Mouse (Mus musculus): ENCODE results near the gene Marco.

Marco gene

DNA sequence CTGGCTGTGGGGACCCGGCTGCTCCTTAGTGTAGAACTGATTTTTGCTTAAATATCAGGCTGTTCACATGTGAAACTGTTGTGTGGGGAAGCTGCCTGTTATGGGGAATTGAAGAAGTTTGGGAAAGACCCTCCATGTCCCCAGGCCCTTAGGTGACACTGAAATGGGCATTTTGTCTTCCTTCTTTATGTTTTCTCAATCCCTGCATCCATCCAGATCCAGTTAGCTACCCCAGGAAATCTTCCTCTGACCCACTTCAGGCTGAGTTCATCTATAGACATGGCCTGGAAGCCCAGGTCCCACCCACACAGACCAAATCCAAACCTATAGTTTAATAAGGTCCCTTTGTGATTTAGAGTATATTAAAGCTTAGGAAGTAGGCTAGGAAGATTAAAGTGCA lies at the start of gene Marco:
Gene Marco, minus strand, starts transcription at position 101 of the 400 bp plus-strand sequence.
- no peak for TF ChIP-seq GATA4 (IDR thresholded peaks at IDR 0.05; ENCODE audit: insufficient replicate concordance, low read length)

GRCm38 (mm10) chr1:120539506-120540029 lies 34.7 kb upstream of the Marco start:
- TF ChIP-seq GATA4 (IDR thresholded peaks at IDR 0.05; ENCODE audit: insufficient replicate concordance, low read length) = no peak

DNA sequence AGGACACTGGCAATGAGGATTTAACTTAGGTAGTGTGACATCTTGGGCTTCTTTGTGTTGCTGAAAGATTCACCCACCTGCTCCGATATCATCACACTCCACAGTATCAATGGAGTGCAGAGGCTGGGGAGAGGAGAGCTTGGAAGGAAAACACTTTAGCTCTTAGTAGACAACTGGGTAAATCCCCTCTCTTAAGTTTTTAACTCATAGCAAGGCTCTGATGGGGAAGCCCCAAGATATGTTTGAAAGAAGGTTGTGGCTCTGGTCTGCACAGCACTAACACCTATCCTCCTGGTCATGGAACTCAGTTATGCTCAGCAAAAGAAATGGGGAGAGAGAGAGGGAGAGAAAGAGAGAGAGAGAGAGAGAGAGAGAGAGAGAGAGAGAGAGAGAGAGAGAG lies 32.2 kb upstream of the Marco start:
- no peak for TF ChIP-seq GATA4 (IDR thresholded peaks at IDR 0.05; ENCODE audit: insufficient replicate concordance, low read length)

DNA sequence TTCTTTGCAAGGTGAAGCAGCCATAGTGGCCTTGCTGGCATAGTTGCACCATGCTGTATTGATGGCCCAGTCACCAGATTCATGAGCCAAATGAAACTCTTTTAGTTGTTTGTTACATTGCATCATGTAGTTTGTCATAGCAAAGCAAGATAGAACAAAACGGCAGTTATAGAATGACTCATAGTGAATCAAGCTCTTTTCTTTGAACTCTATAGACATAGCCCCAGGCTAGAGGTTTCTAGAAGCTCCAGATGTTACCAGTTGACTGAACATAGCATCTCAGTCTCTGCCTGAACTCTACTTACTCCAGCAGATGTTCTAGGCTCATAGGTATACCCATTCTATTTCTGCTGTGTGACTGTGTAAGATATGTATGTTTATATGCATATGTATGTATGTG lies 31.1 kb upstream of the Marco start:
- no peak for TF ChIP-seq GATA4 (IDR thresholded peaks at IDR 0.05; ENCODE audit: insufficient replicate concordance, low read length)

DNA sequence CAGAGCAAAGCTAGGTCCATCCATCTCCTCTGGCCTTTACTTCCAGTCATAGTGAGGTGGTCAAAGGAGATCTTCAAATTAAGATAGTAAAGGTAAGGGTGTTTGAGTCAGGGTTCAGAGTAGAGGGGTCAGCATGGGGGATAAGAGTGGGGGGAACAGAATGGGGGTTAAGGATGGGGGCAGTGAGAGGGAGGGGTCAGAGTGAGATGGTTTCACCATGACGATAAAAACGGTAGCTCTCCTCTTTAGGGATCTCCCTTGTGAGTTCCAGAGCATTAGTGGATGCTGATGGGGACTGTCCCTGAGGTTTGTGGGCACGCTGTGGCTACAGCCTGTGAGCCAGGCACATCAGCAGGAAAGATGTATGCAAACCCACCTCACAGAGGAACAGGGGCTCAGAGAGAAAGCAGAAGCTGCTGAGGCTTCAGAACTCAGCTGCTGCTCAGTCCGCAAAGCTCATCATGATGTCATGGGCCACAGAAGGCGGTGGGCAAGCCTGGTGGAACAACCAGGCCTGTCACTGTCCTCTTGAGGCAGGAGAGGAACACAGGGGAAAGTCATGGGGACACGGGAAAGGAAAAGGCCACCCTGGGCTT lies 27.6 kb upstream of the Marco start:
- no peak for TF ChIP-seq GATA4 (IDR thresholded peaks at IDR 0.05; ENCODE audit: insufficient replicate concordance, low read length)

DNA sequence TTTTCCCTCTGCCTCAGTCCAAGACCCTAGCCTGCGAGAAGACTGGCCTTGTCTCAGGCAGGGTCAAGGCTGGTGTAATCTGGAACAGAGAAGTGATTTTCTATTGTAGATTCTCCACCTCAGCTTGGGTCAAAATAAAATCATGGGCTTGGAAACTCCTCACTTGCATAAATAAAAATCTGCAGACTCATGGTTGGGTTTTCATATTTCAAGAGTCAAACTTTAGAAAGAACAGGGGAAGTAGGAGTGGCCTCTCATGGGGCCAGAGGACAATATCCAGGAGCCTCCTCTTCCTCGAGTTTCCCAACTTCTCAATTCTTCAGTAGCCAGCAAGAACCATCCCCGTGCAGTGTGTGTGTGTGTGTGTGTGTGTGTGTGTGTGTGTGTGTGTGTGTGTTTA lies 26.9 kb upstream of the Marco start:
- no peak for TF ChIP-seq GATA4 (IDR thresholded peaks at IDR 0.05; ENCODE audit: insufficient replicate concordance, low read length)

DNA sequence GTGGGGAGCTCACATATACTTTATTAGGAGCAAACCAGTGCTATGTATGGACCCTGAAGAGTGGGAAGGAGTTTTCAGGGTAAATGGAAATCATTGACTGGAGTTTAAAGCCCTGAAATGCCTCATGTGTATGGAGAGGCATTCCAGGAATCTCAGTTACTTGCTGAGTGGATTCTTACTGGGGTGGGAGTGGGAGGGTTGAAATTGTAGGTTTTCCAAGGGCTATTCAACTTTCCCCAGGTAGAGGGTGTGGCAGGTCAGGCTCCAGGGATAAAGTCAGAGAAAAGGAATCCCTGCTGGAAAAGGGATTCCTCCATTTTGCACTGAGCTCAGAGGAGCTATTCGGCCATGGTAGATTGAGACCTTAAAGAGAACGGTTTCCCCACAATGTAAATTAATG lies 25.1 kb upstream of the Marco start:
- no peak for TF ChIP-seq GATA4 (IDR thresholded peaks at IDR 0.05; ENCODE audit: insufficient replicate concordance, low read length)

- TF ChIP-seq GATA4 (IDR thresholded peaks at IDR 0.05; ENCODE audit: insufficient replicate concordance, low read length) = no peak
Observed at GRCm38 (mm10) chr1:120517618-120518017, 12.8 kb upstream of the Marco start.

DNA sequence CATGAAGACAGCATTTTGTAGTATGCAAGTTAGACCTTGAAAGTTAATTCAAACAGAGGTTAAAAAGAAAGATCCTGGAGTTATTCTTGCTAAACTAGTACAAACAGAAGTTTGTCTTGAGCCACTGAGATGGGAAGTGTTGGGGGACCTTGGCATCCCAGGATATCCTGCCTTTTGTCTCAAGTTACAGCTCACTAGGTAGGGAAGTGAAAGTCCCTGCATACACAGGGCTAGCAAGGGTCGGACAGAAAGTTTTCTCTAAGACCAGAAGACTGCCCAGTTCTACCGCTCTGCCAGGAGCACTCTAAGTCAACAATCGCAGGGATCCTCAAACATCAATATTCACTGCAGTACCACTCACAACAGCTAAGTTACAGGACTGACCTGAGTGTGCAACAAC lies 5.5 kb upstream of the Marco start:
- no peak for TF ChIP-seq GATA4 (IDR thresholded peaks at IDR 0.05; ENCODE audit: insufficient replicate concordance, low read length)

GRCm38 (mm10) chr1:120508976-120509375 lies 4.2 kb upstream of the Marco start:
- no peak for TF ChIP-seq GATA4 (IDR thresholded peaks at IDR 0.05; ENCODE audit: insufficient replicate concordance, low read length)

GRCm38 (mm10) chr1:120504046-120504710 lies 646 bp downstream of the Marco start:
- no peak for TF ChIP-seq GATA4 (IDR thresholded peaks at IDR 0.05; ENCODE audit: insufficient replicate concordance, low read length)

- no peak for TF ChIP-seq GATA4 (IDR thresholded peaks at IDR 0.05; ENCODE audit: insufficient replicate concordance, low read length)
Observed at GRCm38 (mm10) chr1:120501496-120501895, 3.3 kb downstream of the Marco start.

GRCm38 (mm10) chr1:120498036-120498435 lies 6.8 kb downstream of the Marco start:
- no peak for TF ChIP-seq GATA4 (IDR thresholded peaks at IDR 0.05; ENCODE audit: insufficient replicate concordance, low read length)

GRCm38 (mm10) chr1:120480937-120481336 lies 23.9 kb downstream of the Marco start:
- TF ChIP-seq GATA4 (IDR thresholded peaks at IDR 0.05; ENCODE audit: insufficient replicate concordance, low read length) = no peak

- no peak for TF ChIP-seq GATA4 (IDR thresholded peaks at IDR 0.05; ENCODE audit: insufficient replicate concordance, low read length)
Observed at GRCm38 (mm10) chr1:120474825-120475224, 30.0 kb downstream of the Marco start.

GRCm38 (mm10) chr1:120468891-120469290 lies 35.9 kb downstream of the Marco start:
- no peak for TF ChIP-seq GATA4 (IDR thresholded peaks at IDR 0.05; ENCODE audit: insufficient replicate concordance, low read length)

- no peak for TF ChIP-seq GATA4 (IDR thresholded peaks at IDR 0.05; ENCODE audit: insufficient replicate concordance, low read length)
Observed at GRCm38 (mm10) chr1:120467323-120467722, 37.5 kb downstream of the Marco start.
